Mouse (Mus musculus) gastrocnemius, postnatal 25 days (tissue): Measurements from ENCODE around the gene Aup1. TPM values are rescaled to one million over a fixed set of nuclear protein-coding genes. Genes with fewer than 3 reads are reported as not detected.

Experiments used
- DNase-seq: peaks from one replicate; pipeline ENCODE4 v3.0.0; 2022
- total RNA-seq, 2 experiments: library from RNA; stranded (reverse); gene quantifications; 1 replicate in 1 of 2; 2 replicates in 1 of 2; pipeline ENCODE4 v1.2.3; 2021

Gene Aup1
- total RNA-seq, 2 experiments from 2014 or later = 71.8 to 82.5 TPM

- DNase-seq = no peak
Observed at GRCm38 (mm10) chr6:83029777-83030176, 24.5 kb upstream of the Aup1 start.

GRCm38 (mm10) chr6:83031111-83031510 lies 23.2 kb upstream of the Aup1 start:
- DNase-seq = no peak

- no peak for DNase-seq
Observed at GRCm38 (mm10) chr6:83031921-83032590, 22.3 kb upstream of the Aup1 start.

- DNase-seq = no peak
Observed at GRCm38 (mm10) chr6:83032769-83033191, 21.5 kb upstream of the Aup1 start.

- DNase-seq = peak; percentile 82
Observed at GRCm38 (mm10) chr6:83033249-83034185, 20.8 kb upstream of the Aup1 start, which contains the start of the genes Dok1 and Loxl3. Gene Dok1 (minus strand): TSS chr6:83033471. Gene Loxl3 (plus strand): TSS chr6:83034173.

- DNase-seq = no peak
Observed at GRCm38 (mm10) chr6:83034463-83035055, 19.8 kb upstream of the Aup1 start.

GRCm38 (mm10) chr6:83037188-83037587 lies 17.1 kb upstream of the Aup1 start:
- DNase-seq = no peak

- peak; percentile 87 for DNase-seq
Observed at GRCm38 (mm10) chr6:83038496-83039012, 15.8 kb upstream of the Aup1 start.

GRCm38 (mm10) chr6:83040601-83041000 lies 13.7 kb upstream of the Aup1 start:
- DNase-seq = no peak

GRCm38 (mm10) chr6:83043561-83043960 lies 10.8 kb upstream of the Aup1 start:
- no peak for DNase-seq

- no peak for DNase-seq
Observed at GRCm38 (mm10) chr6:83043993-83044392, 10.3 kb upstream of the Aup1 start.

- no peak for DNase-seq
Observed at GRCm38 (mm10) chr6:83044742-83045141, 9.6 kb upstream of the Aup1 start.

GRCm38 (mm10) chr6:83049367-83049766 lies 5.0 kb upstream of the Aup1 start:
- DNase-seq = no peak

- no peak for DNase-seq
Observed at GRCm38 (mm10) chr6:83053136-83053960, 973 bp upstream of the Aup1 start.

- no peak for DNase-seq
Observed at GRCm38 (mm10) chr6:83054871-83055431, 630 bp downstream of the Aup1 start, which contains the start of gene Htra2. Gene Htra2 (minus strand): TSS chr6:83055273.

GRCm38 (mm10) chr6:83057790-83058189 lies 3.5 kb downstream of the Aup1 start, which contains the start of gene Dqx1:
Gene Dqx1 (plus strand): TSS chr6:83057844.
- DNase-seq = no peak

GRCm38 (mm10) chr6:83058725-83059124 lies 4.4 kb downstream of the Aup1 start:
- no peak for DNase-seq

GRCm38 (mm10) chr6:83065995-83066394 lies 11.7 kb downstream of the Aup1 start:
- no peak for DNase-seq

GRCm38 (mm10) chr6:83066441-83066840 lies 12.1 kb downstream of the Aup1 start:
- no peak for DNase-seq

- no peak for DNase-seq
Observed at GRCm38 (mm10) chr6:83068221-83068620, 13.9 kb downstream of the Aup1 start.
